Mouse (Mus musculus) midbrain, embryonic 14.5 days (tissue): Measurements from ENCODE around the gene B4galt7. TPM values are rescaled to one million over a fixed set of nuclear protein-coding genes. Genes with fewer than 3 reads are reported as not detected.

Experiments used
- polyA plus RNA-seq: library from polyadenylated mRNA; unstranded; fragments of >200 nt; fragmentation: Nextera tagmentation; extraction: Ambion mirVana; gene quantifications from 2 replicates; pipeline ENCODE4 v1.2.1, GENCODE M21; 2014

The B4galt7 gene
- polyA plus RNA-seq, 1 experiment from 2014 or later: 24.5 TPM

Other genes with a start within 250 kb of the B4galt7 start
- 37.5 and 51.8 TPM in 2 replicates for gene Lman2, start 237.1 kb upstream of the B4galt7 start, polyA plus RNA-seq
- 0.30 and 0.33 TPM in 2 replicates for gene Rgs14, start 230.2 kb upstream of the B4galt7 start, polyA plus RNA-seq
- not detected in 2 replicates for gene Slc34a1, start 201.7 kb upstream of the B4galt7 start, polyA plus RNA-seq
- 0.59 TPM in 1 of 2 replicates, not detected in the other for gene Pfn3, start 184.7 kb upstream of the B4galt7 start, polyA plus RNA-seq
- not detected in 2 replicates for gene F12, start 173.1 kb upstream of the B4galt7 start, polyA plus RNA-seq
- gene Grk6, start 154.8 kb upstream of the B4galt7 start, polyA plus RNA-seq: 41.8 and 44.0 TPM in 2 replicates
- 7.0 and 34.3 TPM in 2 replicates for gene Prr7, start 135.6 kb upstream of the B4galt7 start, polyA plus RNA-seq
- 509 and 557 TPM in 2 replicates for gene Dbn1, start 111.8 kb upstream of the B4galt7 start, polyA plus RNA-seq
- gene Pdlim7, start 86.2 kb upstream of the B4galt7 start, polyA plus RNA-seq: 126 and 154 TPM in 2 replicates
- gene Dok3, start 70.6 kb upstream of the B4galt7 start, polyA plus RNA-seq: 3.4 and 4.0 TPM in 2 replicates
- 56.2 and 57.6 TPM in 2 replicates for gene Ddx41, start 63.2 kb upstream of the B4galt7 start, polyA plus RNA-seq
- gene Fam193b, start 28.8 kb upstream of the B4galt7 start, polyA plus RNA-seq: 50.0 and 57.6 TPM in 2 replicates
- 61.3 and 126 TPM in 2 replicates for gene Tmed9, start 26.2 kb upstream of the B4galt7 start, polyA plus RNA-seq
- gene Caml, start 23.1 kb downstream of the B4galt7 start, polyA plus RNA-seq: 99.3 and 104 TPM in 2 replicates
- gene Ddx46, start 35.1 kb downstream of the B4galt7 start, polyA plus RNA-seq: 29.3 and 32.1 TPM in 2 replicates
- 78.7 and 98.2 TPM in 2 replicates for gene B230219D22Rik, start 93.2 kb downstream of the B4galt7 start, polyA plus RNA-seq
- 134 and 143 TPM in 2 replicates for gene Txndc15, start 114.8 kb downstream of the B4galt7 start, polyA plus RNA-seq
- 15.4 and 21.2 TPM in 2 replicates for gene Pcbd2, start 127.5 kb downstream of the B4galt7 start, polyA plus RNA-seq
- not detected in 2 replicates for gene Catsper3, start 184.7 kb downstream of the B4galt7 start, polyA plus RNA-seq
- gene Pitx1, start 236.3 kb downstream of the B4galt7 start, polyA plus RNA-seq: 3.2 and 3.3 TPM in 2 replicates